Mouse (Mus musculus) lung, embryonic 15.5 days (tissue): ENCODE measurements around the gene Ccdc187. TPM values are rescaled to one million over a fixed set of nuclear protein-coding genes. Genes with fewer than 3 reads are reported as not detected.
A peak's percentile ranks its signal among the peaks of the same experiment; 100 is the strongest.

ENCODE experiments used
- ATAC-seq: fragments of 200-750 bp; cut with Nextera tagmentation; 2 replicates; pipeline ENCODE4 v1.8.0; 2017; ENCODE audit warnings: moderate number of reproducible peaks, borderline replicate concordance; ENCODE audit not compliant: low FRiP score, low TSS enrichment; ENCODE audit errors: extremely low read depth
- H3K27ac ChIP-seq: fragments of 300-500 bp; sonication (generic); 2 replicates; pipeline ENCODE4 v1.5.1; 2015; ENCODE audit warnings: moderate library complexity, mild to moderate bottlenecking, inconsistent platforms
- H3K27me3 ChIP-seq: fragments of 300-500 bp; sonication (generic); 2 replicates; pipeline ENCODE4 v1.6.1; 2015; ENCODE audit warnings: inconsistent platforms
- H3K36me3 ChIP-seq: fragments of 300-500 bp; sonication (generic); 2 replicates; pipeline ENCODE4 v1.6.1; 2015; ENCODE audit warnings: inconsistent platforms
- H3K4me1 ChIP-seq: fragments of 300-500 bp; sonication (generic); 2 replicates; pipeline ENCODE4 v1.6.1; 2015; ENCODE audit warnings: inconsistent platforms
- H3K4me2 ChIP-seq: fragments of 300-500 bp; sonication (generic); 2 replicates; pipeline ENCODE4 v1.6.1; 2015; ENCODE audit warnings: inconsistent platforms, mild to moderate bottlenecking, moderate library complexity
- H3K4me3 ChIP-seq: fragments of 300-500 bp; sonication (generic); 2 replicates; pipeline ENCODE4 v1.5.1; 2015; ENCODE audit warnings: mild to moderate bottlenecking, inconsistent platforms
- H3K9ac ChIP-seq: fragments of 300-500 bp; sonication (generic); 2 replicates; pipeline ENCODE4 v1.6.1; 2015; ENCODE audit warnings: inconsistent platforms
- H3K9me3 ChIP-seq: fragments of 300-500 bp; sonication (generic); 2 replicates; pipeline ENCODE4 v1.6.1; 2016; ENCODE audit warnings: inconsistent platforms
- WGBS: fragments of 180-500 bp; shearing (Covaris S2); methylation state at CpG from one replicate; pipeline ENCODE4 v1.1.7; 2015; 5-methylcytosine and 5-hydroxymethylcytosine counted together
- polyA plus RNA-seq: library from polyadenylated mRNA; unstranded; fragments of >200 nt; fragmentation: Nextera tagmentation; extraction: Ambion mirVana; gene quantifications from 2 replicates; pipeline ENCODE4 v1.2.1, GENCODE M21; 2015

Ccdc187 gene
- polyA plus RNA-seq, 1 experiment from 2014 or later = 0.34 TPM

- Histone ChIP-seq H3K4me3 (peak overlapping the region; percentile 68), H3K4me2 (peak overlapping the region; percentile 68), H3K27ac (peak overlapping the region; percentile 97), H3K9me3 (no peaks in the 10 kb centered on the region), H3K36me3 (no peaks in the 10 kb centered on the region), H3K9ac (peak overlapping the region; percentile 84; the same call in 1 of the 2 replicates), H3K27me3 (no peaks in the 10 kb centered on the region), H3K4me1 (peaks cover 62% of the 10 kb centered on the region)
- 19% methylated on average over 13 of the region's 13 CpGs for WGBS
- peak; percentile 89 for ATAC-seq
Observed at GRCm38 (mm10) chr2:26314281-26315071, 20.1 kb upstream of the Ccdc187 start.

GRCm38 (mm10) chr2:26313394-26313793 lies 19.0 kb upstream of the Ccdc187 start:
- Histone ChIP-seq H3K4me3 (no peak overlapping the region), H3K9me3 (no peaks in the 10 kb centered on the region), H3K4me1 (peaks cover 65% of the 10 kb centered on the region), H3K4me2 (no peak overlapping the region), H3K9ac (no peak overlapping the region), H3K27me3 (no peaks in the 10 kb centered on the region), H3K36me3 (no peaks in the 10 kb centered on the region), H3K27ac (peak overlapping the region; percentile 97)
- 85% methylated on average over 1 of the region's 1 CpGs for WGBS
- ATAC-seq = no peak

- H3K4me1 ChIP-seq = peaks cover 59% of the 10 kb centered on the region
- H3K27me3 ChIP-seq = no peaks in the 10 kb centered on the region
- H3K4me3 ChIP-seq = no peak overlapping the region
- H3K9me3 ChIP-seq = no peaks in the 10 kb centered on the region
- no peak overlapping the region for H3K4me2 ChIP-seq
- H3K9ac ChIP-seq = no peak overlapping the region
- 59% methylated on average over 2 of the region's 2 CpGs for WGBS
- ATAC-seq = no peak
- no peaks in the 10 kb centered on the region for H3K36me3 ChIP-seq
- peak overlapping the region; percentile 97; the same call in 1 of the 2 replicates for H3K27ac ChIP-seq
Observed at GRCm38 (mm10) chr2:26312812-26313211, 18.5 kb upstream of the Ccdc187 start.

GRCm38 (mm10) chr2:26311936-26312335 lies 17.6 kb upstream of the Ccdc187 start:
- 59% methylated on average over 5 of the region's 5 CpGs for WGBS
- Histone ChIP-seq H3K9ac (no peak overlapping the region), H3K27ac (no peak overlapping the region), H3K27me3 (no peaks in the 10 kb centered on the region), H3K36me3 (no peaks in the 10 kb centered on the region), H3K9me3 (no peaks in the 10 kb centered on the region), H3K4me1 (peaks cover 50% of the 10 kb centered on the region), H3K4me2 (no peak overlapping the region), H3K4me3 (no peak overlapping the region)
- ATAC-seq = no peak

GRCm38 (mm10) chr2:26309739-26310138 lies 15.4 kb upstream of the Ccdc187 start:
- H3K4me3 ChIP-seq = no peak overlapping the region
- peaks cover 38% of the 10 kb centered on the region for H3K4me1 ChIP-seq
- 3% methylated on average over 10 of the region's 10 CpGs for whole genome bisulfite sequencing
- peak; percentile 74 for ATAC-seq
- no peaks in the 10 kb centered on the region for H3K27me3 ChIP-seq
- H3K36me3 ChIP-seq = no peaks in the 10 kb centered on the region
- peak overlapping the region; percentile 89 for H3K27ac ChIP-seq
- peak overlapping the region; percentile 16; the same call in 1 of the 2 replicates for H3K4me2 ChIP-seq
- H3K9me3 ChIP-seq = no peaks in the 10 kb centered on the region
- no peak overlapping the region for H3K9ac ChIP-seq

GRCm38 (mm10) chr2:26306702-26307101 lies 12.3 kb upstream of the Ccdc187 start:
- Histone ChIP-seq H3K4me3 (no peak overlapping the region), H3K27ac (no peak overlapping the region), H3K36me3 (no peaks in the 10 kb centered on the region), H3K9me3 (no peaks in the 10 kb centered on the region), H3K4me2 (no peak overlapping the region), H3K27me3 (no peaks in the 10 kb centered on the region), H3K4me1 (peaks cover 20% of the 10 kb centered on the region), H3K9ac (no peak overlapping the region)
- ATAC-seq = no peak
- 86% methylated on average over 3 of the region's 3 CpGs for WGBS

GRCm38 (mm10) chr2:26305555-26305954 lies 11.2 kb upstream of the Ccdc187 start:
- Histone ChIP-seq H3K4me1 (peaks cover 26% of the 10 kb centered on the region), H3K9ac (no peak overlapping the region), H3K9me3 (no peaks in the 10 kb centered on the region), H3K4me3 (no peak overlapping the region), H3K27ac (no peak overlapping the region), H3K4me2 (no peak overlapping the region), H3K27me3 (no peaks in the 10 kb centered on the region), H3K36me3 (no peaks in the 10 kb centered on the region)
- no peak for ATAC-seq
- 62% methylated on average over 2 of the region's 2 CpGs for WGBS

GRCm38 (mm10) chr2:26304711-26305110 lies 10.4 kb upstream of the Ccdc187 start:
- ATAC-seq = no peak
- Histone ChIP-seq H3K27ac (no peak overlapping the region), H3K4me3 (no peak overlapping the region), H3K4me2 (no peak overlapping the region), H3K9me3 (no peaks in the 10 kb centered on the region), H3K27me3 (no peaks in the 10 kb centered on the region), H3K9ac (no peak overlapping the region), H3K4me1 (peaks cover 27% of the 10 kb centered on the region), H3K36me3 (no peaks in the 10 kb centered on the region)
- 52% methylated on average over 1 of the region's 1 CpGs for WGBS

- H3K36me3 ChIP-seq = no peaks in the 10 kb centered on the region
- WGBS = 73% methylated on average over 10 of the region's 10 CpGs
- ATAC-seq = no peak
Observed at GRCm38 (mm10) chr2:26302005-26302503, 7.7 kb upstream of the Ccdc187 start.

GRCm38 (mm10) chr2:26300808-26301174 lies 6.4 kb upstream of the Ccdc187 start:
- Histone ChIP-seq H3K27me3 (no peaks in the 10 kb centered on the region), H3K27ac (peak overlapping the region; percentile 54; the same call in 1 of the 2 replicates), H3K9me3 (no peaks in the 10 kb centered on the region), H3K9ac (no peak overlapping the region), H3K4me3 (no peak overlapping the region), H3K4me2 (0 out of 2 replicates have a peak overlapping the region, but pooled peaks have one; percentile 3), H3K4me1 (peaks cover 55% of the 10 kb centered on the region), H3K36me3 (no peaks in the 10 kb centered on the region)
- peak; percentile 24; the same call in 1 of the 2 replicates for ATAC-seq
- WGBS = 0% methylated on average over 3 of the region's 3 CpGs

More at GRCm38 (mm10) chr2:26302005-26302503, 7.7 kb upstream of the Ccdc187 start:
- Histone ChIP-seq H3K4me1 (peaks cover 45% of the 10 kb centered on the region), H3K4me2 (no peak overlapping the region), H3K4me3 (no peak overlapping the region), H3K9me3 (no peaks in the 10 kb centered on the region), H3K27ac (no peak overlapping the region), H3K9ac (no peak overlapping the region), H3K27me3 (no peaks in the 10 kb centered on the region)

- Histone ChIP-seq H3K4me2 (0 out of 2 replicates have a peak overlapping the region, but pooled peaks have one; percentile 3), H3K27me3 (no peaks in the 10 kb centered on the region), H3K36me3 (no peaks in the 10 kb centered on the region), H3K9ac (no peak overlapping the region), H3K27ac (peak overlapping the region; percentile 54), H3K9me3 (no peaks in the 10 kb centered on the region), H3K4me3 (no peak overlapping the region), H3K4me1 (peaks cover 55% of the 10 kb centered on the region)
- peak; percentile 53 for ATAC-seq
- WGBS = 28% methylated on average over 5 of the region's 5 CpGs
Observed at GRCm38 (mm10) chr2:26300161-26300807, 5.9 kb upstream of the Ccdc187 start.

GRCm38 (mm10) chr2:26299336-26299735 lies 5.0 kb upstream of the Ccdc187 start:
- H3K27me3 ChIP-seq = no peaks in the 10 kb centered on the region
- no peak overlapping the region for H3K9ac ChIP-seq
- H3K4me3 ChIP-seq = no peak overlapping the region
- peak overlapping the region; percentile 54 for H3K27ac ChIP-seq
- H3K9me3 ChIP-seq = no peaks in the 10 kb centered on the region
- 51% methylated on average over 7 of the region's 7 CpGs for WGBS
- ATAC-seq = no peak
- H3K36me3 ChIP-seq = no peaks in the 10 kb centered on the region
- H3K4me1 ChIP-seq = peaks cover 55% of the 10 kb centered on the region
- no peak overlapping the region for H3K4me2 ChIP-seq
